Mouse (Mus musculus): ENCODE measurements around the gene Ypel4. TPM values are rescaled to one million over a fixed set of nuclear protein-coding genes. Genes with fewer than 3 reads are reported as not detected.

Ypel4 gene
- polyA plus RNA-seq, 1 experiment from 2014 or later = 16.2 TPM

GRCm38 (mm10) chr2:84732394-84732793 lies 1.5 kb upstream of the Ypel4 start:
- ATAC-seq (ENCODE audit: low FRiP score) = no peak
- Histone ChIP-seq H3K4me2 (no peak overlapping the region), H3K4me1 (peaks cover 45% of the 10 kb centered on the region), H3K27me3 (replicated peaks) (no peaks in the 10 kb centered on the region), H3K27ac (replicated peaks) (no peak overlapping the region), H3K4me3 (replicated peaks) (no peak overlapping the region), H3K36me3 (no peaks in the 10 kb centered on the region), H3K9me3 (replicated peaks) (no peaks in the 10 kb centered on the region), H3K9ac (replicated peaks) (no peak overlapping the region)
- 84% methylated on average over 1 of the region's 1 CpGs for WGBS

- Histone ChIP-seq H3K4me1 (peaks cover 64% of the 10 kb centered on the region), H3K27ac (replicated peaks) (peak overlapping the region; percentile 88), H3K36me3 (no peaks in the 10 kb centered on the region), H3K27me3 (replicated peaks) (no peaks in the 10 kb centered on the region), H3K9me3 (replicated peaks) (no peaks in the 10 kb centered on the region), H3K9ac (replicated peaks) (peak overlapping the region; percentile 71), H3K4me2 (peak overlapping the region; percentile 79), H3K4me3 (replicated peaks) (peak overlapping the region; percentile 62)
- ATAC-seq (ENCODE audit: low FRiP score) = peak; percentile 71
- 0% methylated on average over 11 of the region's 11 CpGs for WGBS
Observed at GRCm38 (mm10) chr2:84734351-84734864, 550 bp downstream of the Ypel4 start.

DNA sequence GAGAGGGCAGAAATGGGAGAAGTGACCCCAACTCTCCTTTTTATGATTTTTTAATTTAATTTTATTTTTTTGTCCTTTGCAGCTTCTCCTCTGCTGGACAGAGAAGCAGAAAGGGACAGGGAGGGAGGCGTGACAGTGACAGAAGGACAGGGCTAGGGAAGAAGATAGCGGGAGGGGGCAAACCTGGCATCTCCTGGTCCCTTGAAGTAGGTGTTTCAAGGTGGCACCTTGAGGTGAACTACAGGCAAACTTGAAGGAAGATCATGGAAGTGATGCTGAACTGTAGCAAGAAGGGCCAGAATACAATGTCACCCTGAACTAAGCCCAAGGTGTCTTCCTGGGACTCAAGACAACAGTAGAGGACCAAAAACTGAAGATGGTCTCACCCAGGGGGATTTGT lies 1.1 kb downstream of the Ypel4 start:
- Histone ChIP-seq H3K27ac (replicated peaks) (peak overlapping the region; percentile 88), H3K4me2 (peak overlapping the region; percentile 79), H3K36me3 (no peaks in the 10 kb centered on the region), H3K9ac (replicated peaks) (peak overlapping the region; percentile 71), H3K9me3 (replicated peaks) (no peaks in the 10 kb centered on the region), H3K4me3 (replicated peaks) (peak overlapping the region; percentile 62), H3K4me1 (peaks cover 69% of the 10 kb centered on the region), H3K27me3 (replicated peaks) (no peaks in the 10 kb centered on the region)
- ATAC-seq (ENCODE audit: low FRiP score) = no peak
- 4% methylated on average over 2 of the region's 2 CpGs for WGBS

GRCm38 (mm10) chr2:84735346-84735920 lies 1.6 kb downstream of the Ypel4 start:
- no peaks in the 10 kb centered on the region for H3K9me3 ChIP-seq (replicated peaks)
- H3K4me1 ChIP-seq = peaks cover 74% of the 10 kb centered on the region
- H3K27ac ChIP-seq (replicated peaks) = peak overlapping the region; percentile 88
- H3K27me3 ChIP-seq (replicated peaks) = no peaks in the 10 kb centered on the region
- H3K4me3 ChIP-seq (replicated peaks) = peak overlapping the region; percentile 62
- H3K36me3 ChIP-seq = no peaks in the 10 kb centered on the region
- no peak for ATAC-seq (ENCODE audit: low FRiP score)
- 19% methylated on average over 7 of the region's 7 CpGs for WGBS
- H3K4me2 ChIP-seq = peak overlapping the region; percentile 79
- peak overlapping the region; percentile 71 for H3K9ac ChIP-seq (replicated peaks)

DNA sequence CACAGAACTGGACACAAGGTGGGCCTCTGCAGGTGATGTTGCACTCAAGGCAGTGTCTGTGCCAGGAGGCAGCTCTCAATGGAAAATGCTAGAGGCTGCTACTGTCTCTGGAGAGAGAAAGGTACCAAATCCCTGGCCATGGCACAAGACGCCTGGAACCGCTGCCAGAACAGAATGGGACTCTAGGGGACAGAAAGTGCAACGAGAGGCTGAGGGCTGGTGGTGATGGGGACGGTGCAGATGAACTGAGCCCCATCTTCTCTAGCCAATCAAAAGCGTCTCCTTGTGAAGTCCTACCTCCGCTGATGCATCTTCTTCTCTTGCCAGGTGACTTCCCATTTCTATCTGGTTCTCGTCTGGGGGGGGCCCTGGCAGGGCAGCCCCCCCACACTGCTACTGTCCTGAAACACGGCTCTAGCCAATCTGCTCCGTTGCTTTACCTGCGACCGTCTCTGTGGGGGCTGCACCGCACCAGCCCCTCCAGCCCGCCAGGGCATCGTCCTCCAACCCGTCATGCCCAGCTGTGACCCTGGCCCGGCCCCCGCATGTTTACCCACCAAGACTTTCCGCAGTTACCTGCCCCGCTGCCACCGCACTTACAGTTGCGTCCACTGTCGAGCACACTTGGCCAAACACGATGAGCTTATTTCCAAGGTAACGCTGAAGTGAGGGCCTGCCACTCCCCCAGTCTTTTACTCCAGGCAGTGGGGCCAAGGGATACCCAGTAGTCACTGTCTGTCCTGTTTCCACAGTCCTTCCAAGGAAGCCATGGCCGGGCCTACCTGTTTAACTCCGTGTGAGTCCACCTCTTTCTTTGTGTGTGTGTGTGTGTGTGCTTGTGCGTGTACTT lies 2.7 kb downstream of the Ypel4 start:
- Histone ChIP-seq H3K9ac (replicated peaks) (peak overlapping the region; percentile 18; the same call in 1 of the 2 replicates), H3K36me3 (no peaks in the 10 kb centered on the region), H3K27me3 (replicated peaks) (no peaks in the 10 kb centered on the region), H3K9me3 (replicated peaks) (no peaks in the 10 kb centered on the region), H3K27ac (replicated peaks) (no peak overlapping the region), H3K4me2 (peak overlapping the region; percentile 79), H3K4me1 (peaks cover 85% of the 10 kb centered on the region), H3K4me3 (replicated peaks) (peak overlapping the region; percentile 62)
- 6% methylated on average over 27 of the region's 27 CpGs for WGBS
- no peak for ATAC-seq (ENCODE audit: low FRiP score)

- Histone ChIP-seq H3K4me3 (replicated peaks) (no peak overlapping the region; the same call in 1 of the 2 replicates), H3K9ac (replicated peaks) (0 out of 2 replicates have a peak overlapping the region, but pooled peaks have one; percentile 4), H3K36me3 (no peaks in the 10 kb centered on the region), H3K4me2 (peak overlapping the region; percentile 79), H3K4me1 (peaks cover 94% of the 10 kb centered on the region), H3K9me3 (replicated peaks) (no peaks in the 10 kb centered on the region), H3K27me3 (replicated peaks) (no peaks in the 10 kb centered on the region), H3K27ac (replicated peaks) (peak overlapping the region; percentile 35; the same call in 1 of the 2 replicates)
- no peak for ATAC-seq (ENCODE audit: low FRiP score)
- WGBS = 7% methylated on average over 8 of the region's 8 CpGs
Observed at GRCm38 (mm10) chr2:84737451-84737925, 3.6 kb downstream of the Ypel4 start.

DNA sequence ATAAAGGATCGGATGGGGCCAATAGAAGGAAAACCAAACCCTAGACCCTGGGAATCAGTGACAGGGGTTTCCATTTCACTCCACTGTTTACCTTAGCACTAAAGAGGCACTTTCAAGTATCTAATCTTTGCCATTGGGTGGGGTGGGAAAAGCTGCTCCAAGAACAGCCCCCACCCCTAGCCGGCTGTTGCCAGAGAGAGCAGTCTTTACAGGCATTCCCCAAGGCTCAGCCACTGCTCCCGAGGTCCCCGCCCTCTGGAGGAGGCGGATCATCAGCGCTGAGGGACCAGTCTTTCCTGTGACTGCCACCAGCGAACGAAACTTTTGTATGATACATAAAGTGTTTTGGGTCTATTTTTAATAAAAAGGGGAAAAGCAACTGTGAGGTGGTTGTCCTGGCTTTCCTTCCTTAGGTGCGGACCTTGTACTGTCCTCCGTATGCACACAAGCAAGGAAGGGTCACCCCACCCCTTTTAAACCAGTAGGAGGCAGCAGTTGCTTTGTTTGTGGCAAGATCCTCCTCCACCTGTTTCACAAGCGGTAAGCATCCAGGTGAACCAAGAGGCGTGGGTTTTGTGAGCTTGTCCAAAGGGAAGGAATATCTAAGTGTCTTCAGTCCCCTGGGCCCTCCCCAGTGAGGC lies 4.5 kb downstream of the Ypel4 start:
- Histone ChIP-seq H3K9me3 (replicated peaks) (no peaks in the 10 kb centered on the region), H3K4me2 (peak overlapping the region; percentile 79), H3K27ac (replicated peaks) (0 out of 2 replicates have a peak overlapping the region, but pooled peaks have one; percentile 33), H3K27me3 (replicated peaks) (no peaks in the 10 kb centered on the region), H3K36me3 (no peaks in the 10 kb centered on the region), H3K4me1 (peaks cover 93% of the 10 kb centered on the region), H3K4me3 (replicated peaks) (no peak overlapping the region), H3K9ac (replicated peaks) (0 out of 2 replicates have a peak overlapping the region, but pooled peaks have one; percentile 4)
- ATAC-seq (ENCODE audit: low FRiP score) = no peak
- 5% methylated on average over 12 of the region's 12 CpGs for WGBS

DNA sequence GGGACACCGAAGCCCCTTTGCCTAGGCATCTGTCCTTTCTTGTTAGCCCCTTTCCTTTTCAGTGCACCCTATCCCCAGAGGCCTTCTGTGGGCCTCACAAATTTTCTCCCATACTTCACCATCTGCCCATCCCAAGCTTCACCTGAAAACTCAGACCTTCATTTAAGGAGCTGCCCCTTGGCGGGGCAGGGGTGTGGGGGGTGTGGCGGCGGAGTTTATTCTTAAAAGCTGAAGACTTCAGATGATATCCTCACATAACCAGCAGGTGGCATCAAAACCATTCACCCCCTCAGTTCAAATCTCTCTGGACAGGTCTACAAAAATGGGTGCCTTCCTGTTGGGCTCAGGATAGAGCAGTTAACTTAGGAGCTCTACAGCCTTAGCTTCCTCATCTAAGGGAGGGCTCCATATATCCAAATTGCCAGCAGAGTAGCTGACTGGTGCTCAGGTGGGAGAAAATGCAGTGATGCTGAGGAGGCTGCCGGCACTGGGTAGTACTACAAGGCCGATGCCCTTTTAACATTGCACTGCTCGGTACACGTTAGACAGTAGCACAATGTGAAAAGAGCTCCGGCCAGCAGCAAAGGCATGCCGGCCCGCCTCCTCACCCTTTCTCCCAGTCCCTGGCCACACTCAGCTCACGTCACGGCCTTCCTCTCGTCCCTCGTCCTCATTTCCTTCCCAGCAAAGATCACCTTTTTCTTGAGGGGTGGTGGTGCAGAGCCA lies 6.9 kb downstream of the Ypel4 start:
- no peak overlapping the region for H3K4me3 ChIP-seq (replicated peaks)
- no peak for ATAC-seq (ENCODE audit: low FRiP score)
- H3K9ac ChIP-seq (replicated peaks) = no peak overlapping the region
- peaks cover 77% of the 10 kb centered on the region for H3K4me1 ChIP-seq
- H3K27ac ChIP-seq (replicated peaks) = 0 out of 2 replicates have a peak overlapping the region, but pooled peaks have one; percentile 10
- peak overlapping the region; percentile 88 for H3K4me2 ChIP-seq
- H3K9me3 ChIP-seq (replicated peaks) = no peaks in the 10 kb centered on the region
- H3K36me3 ChIP-seq = no peaks in the 10 kb centered on the region
- WGBS = 72% methylated on average over 15 of the region's 15 CpGs
- H3K27me3 ChIP-seq (replicated peaks) = no peaks in the 10 kb centered on the region

DNA sequence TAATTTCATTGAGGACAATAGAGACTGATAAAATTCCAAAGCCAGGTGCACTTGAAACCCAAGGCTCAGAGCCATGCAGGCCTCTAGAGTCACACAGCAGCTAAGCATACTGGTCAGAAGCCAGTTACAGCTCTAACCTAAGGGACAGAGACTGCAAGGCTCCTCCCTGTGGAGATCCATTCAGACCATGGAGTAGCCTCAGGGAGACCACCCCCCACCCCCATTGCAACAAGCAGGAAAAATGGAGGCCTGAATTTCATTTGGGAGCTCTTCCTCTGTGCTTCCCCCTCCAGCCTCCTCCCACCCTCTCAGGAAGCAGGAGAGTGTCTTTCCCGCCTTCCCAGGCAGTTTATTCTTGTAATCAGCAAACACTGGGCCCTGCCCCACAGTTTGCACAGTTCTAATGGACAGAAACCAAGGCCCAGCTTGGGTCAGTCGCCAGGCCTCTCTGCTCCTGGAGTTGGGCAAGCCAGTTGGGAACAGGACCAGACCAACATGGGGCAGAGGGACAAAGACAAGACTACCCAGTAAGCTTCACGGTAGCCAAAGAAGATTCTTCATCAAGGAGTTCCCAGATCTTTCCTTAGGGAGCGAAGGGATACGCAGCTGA lies 8.1 kb downstream of the Ypel4 start:
- no peaks in the 10 kb centered on the region for H3K36me3 ChIP-seq
- H3K9me3 ChIP-seq (replicated peaks) = no peaks in the 10 kb centered on the region
- WGBS = 1% methylated on average over 5 of the region's 5 CpGs
- H3K27ac ChIP-seq (replicated peaks) = peak overlapping the region; percentile 98
- H3K27me3 ChIP-seq (replicated peaks) = no peaks in the 10 kb centered on the region
- peaks cover 65% of the 10 kb centered on the region for H3K4me1 ChIP-seq
- ATAC-seq (ENCODE audit: low FRiP score) = peak; percentile 0; the same call in 1 of the 2 replicates
- peak overlapping the region; percentile 97 for H3K9ac ChIP-seq (replicated peaks)
- peak overlapping the region; percentile 88 for H3K4me2 ChIP-seq
- peak overlapping the region; percentile 90 for H3K4me3 ChIP-seq (replicated peaks)

DNA sequence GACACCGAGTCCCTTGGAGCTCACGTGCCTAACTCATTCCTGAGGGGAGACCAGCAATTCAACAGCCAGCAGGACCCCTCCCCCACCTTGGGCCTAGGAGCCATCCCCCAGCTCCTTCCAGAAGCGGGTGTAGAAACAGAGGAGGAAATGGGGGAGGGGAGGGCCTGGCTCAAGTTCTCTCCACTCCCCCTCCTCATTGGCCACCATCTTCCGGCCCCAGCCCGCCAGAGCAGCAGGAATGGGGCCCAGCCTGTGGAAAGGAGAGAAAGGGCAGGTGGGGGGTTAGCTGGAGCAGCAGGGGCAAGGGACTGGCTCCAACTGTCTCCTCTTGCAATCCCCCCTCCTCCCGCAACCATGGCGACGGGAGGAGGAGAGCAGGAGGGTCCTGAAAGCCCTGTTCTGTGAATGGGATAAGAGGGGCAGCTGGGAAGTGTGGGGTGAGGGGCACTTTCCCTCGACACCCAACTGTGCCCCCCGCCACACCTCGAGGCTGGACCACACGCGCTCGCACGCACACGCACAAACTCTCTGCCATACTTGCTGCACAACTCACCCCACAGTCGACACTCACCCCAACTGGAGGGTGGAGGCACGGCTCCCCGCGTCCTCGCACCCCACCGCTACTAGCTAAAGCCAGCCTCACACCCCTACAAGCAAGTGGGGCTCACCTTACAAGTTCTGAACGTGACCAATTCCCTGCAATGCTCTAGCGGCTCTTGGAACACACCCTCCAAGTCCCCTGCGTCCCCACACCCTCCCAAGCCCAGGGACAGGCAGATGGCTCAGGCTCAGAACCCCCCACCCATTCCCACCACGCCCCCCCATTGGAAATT lies 8.8 kb downstream of the Ypel4 start:
- Histone ChIP-seq H3K9me3 (replicated peaks) (no peaks in the 10 kb centered on the region), H3K4me3 (replicated peaks) (peak overlapping the region; percentile 90), H3K9ac (replicated peaks) (peak overlapping the region; percentile 97), H3K36me3 (no peaks in the 10 kb centered on the region), H3K4me2 (peak overlapping the region; percentile 88), H3K27ac (replicated peaks) (peak overlapping the region; percentile 98), H3K27me3 (replicated peaks) (no peaks in the 10 kb centered on the region), H3K4me1 (peaks cover 58% of the 10 kb centered on the region)
- peak; percentile 60 for ATAC-seq (ENCODE audit: low FRiP score)
- WGBS = under 1% methylated on average over 23 of the region's 26 CpGs
